In the genomic region with DNA sequence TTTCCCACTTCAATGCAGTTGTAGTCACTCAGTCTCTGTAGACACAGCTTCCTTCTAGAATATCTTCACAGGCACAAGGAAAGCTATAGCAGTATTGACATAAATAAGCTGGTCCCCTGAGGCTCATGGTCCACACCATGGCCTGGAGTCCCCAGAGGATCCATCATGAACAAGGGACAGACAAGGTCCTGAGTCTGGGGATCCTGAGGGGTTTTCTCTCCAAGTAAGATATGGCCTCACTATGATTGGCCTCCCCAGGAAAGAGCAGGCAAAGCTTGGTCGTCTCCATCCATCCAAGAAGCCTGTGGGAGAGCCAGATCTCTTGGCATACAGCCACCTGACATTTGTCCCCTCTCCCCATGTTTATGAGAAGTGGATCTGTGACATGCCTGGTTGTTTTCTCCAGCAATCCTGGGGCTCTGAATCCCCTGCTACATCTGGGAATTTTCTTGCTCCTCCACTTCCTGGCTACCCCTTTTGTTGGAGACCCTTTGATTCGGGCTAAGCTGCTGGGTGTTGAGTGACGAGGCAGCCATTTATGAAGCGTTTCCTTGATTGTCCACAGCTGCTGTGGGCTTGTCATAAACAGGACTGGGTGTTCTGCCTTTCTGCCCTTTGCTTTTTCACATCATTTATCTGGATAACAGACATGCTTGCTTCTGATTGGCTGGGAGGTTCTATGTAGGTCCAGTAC, we compare ENCODE assay signal across 9 mouse cellular contexts.
A peak's percentile ranks its signal among the peaks of the same experiment; 100 is the strongest.
DNase-seq lines count a peak whose midpoint lies in the region; ATAC-seq lines count a peak whose summit lies in the region.
"Had no signal": no experiment of that assay in that cellular context is flagged by ENCODE, and none has a peak within 500 bp of the region (broad histone marks: within the 10 kb centered on the region; RNA-seq: fewer than 3 reads in every experiment).

No protein-coding gene starts in this region.

- H3K4me1 ChIP-seq in heart, embryonic 13.5 days, result peaks cover 31% of the 10 kb centered on the region
- H3K4me1 ChIP-seq in kidney, embryonic 16.5 days (ENCODE audit: insufficient read depth, low read length), result 0 out of 2 replicates have a peak, but pooled peaks cover 17% of the 10 kb centered on the region
- H3K4me1 ChIP-seq in lung, embryonic 16.5 days (replicated peaks; ENCODE audit: control insufficient read depth, insufficient read depth, low read length), result peaks cover 22% of the 10 kb centered on the region

- 43% methylated on average over 4 of the region's 4 CpGs for WGBS in heart, embryonic 13.5 days
- WGBS in kidney, embryonic 16.5 days, result 26% methylated on average over 4 of the region's 4 CpGs
- 38% methylated on average over 4 of the region's 4 CpGs for WGBS in lung, embryonic 16.5 days

- no peaks in the 10 kb centered on the region for H3K27me3 ChIP-seq in heart, embryonic 13.5 days (replicated peaks)
- no peaks in the 10 kb centered on the region for H3K27me3 ChIP-seq in kidney, embryonic 16.5 days (ENCODE audit: insufficient read depth, low read length)
- H3K27me3 ChIP-seq in lung, embryonic 16.5 days (ENCODE audit: control insufficient read depth, insufficient read depth, low read depth, low read length), result no peaks in the 10 kb centered on the region

- no peaks in the 10 kb centered on the region for H3K36me3 ChIP-seq in heart, embryonic 13.5 days
- H3K36me3 ChIP-seq in kidney, embryonic 16.5 days (ENCODE audit: insufficient read depth, low read length), result no peaks in the 10 kb centered on the region
- no peaks in the 10 kb centered on the region for H3K36me3 ChIP-seq in lung, embryonic 16.5 days (ENCODE audit: control insufficient read depth, insufficient read depth, low read length)

- no peak overlapping the region for H3K4me3 ChIP-seq in heart, embryonic 13.5 days
- no peak overlapping the region for H3K4me3 ChIP-seq in kidney, embryonic 16.5 days (ENCODE audit: low read length)
- no peak overlapping the region for H3K4me3 ChIP-seq in lung, embryonic 16.5 days (ENCODE audit: low read length)

- ATAC-seq in heart, embryonic 13.5 days (ENCODE audit: extremely low read depth, insufficient number of reproducible peaks, low FRiP score, low TSS enrichment), result peak; percentile 61; the same call in 1 of the 2 replicates
- peak; percentile 88 for ATAC-seq in kidney, embryonic 16.5 days (ENCODE audit: low FRiP score, low TSS enrichment)
- peak; percentile 96 for ATAC-seq in lung, embryonic 16.5 days (ENCODE audit: low read depth)
- ATAC-seq: activated CD4-positive, CD25-positive, alpha-beta regulatory T cell, adult 4 months had no signal

- no peaks in the 10 kb centered on the region for H3K9me3 ChIP-seq in heart, embryonic 13.5 days
- no peaks in the 10 kb centered on the region for H3K9me3 ChIP-seq in kidney, embryonic 16.5 days (ENCODE audit: low read length)
- H3K9me3 ChIP-seq in lung, embryonic 16.5 days (ENCODE audit: control insufficient read depth, low read length), result no peaks in the 10 kb centered on the region

- H3K9ac ChIP-seq in heart, embryonic 13.5 days, result no peak overlapping the region
- H3K9ac ChIP-seq in kidney, embryonic 16.5 days (replicated peaks; ENCODE audit: low read length), result no peak overlapping the region
- no peak overlapping the region for H3K9ac ChIP-seq in lung, embryonic 16.5 days (ENCODE audit: low read length)

- peak; percentile 87 for DNase-seq in forelimb bud, embryonic 11.5 days (ENCODE audit: low read depth, low spot score)
- no peak for DNase-seq in left cerebral cortex, adult 9 months (ENCODE audit: low spot score in 2 of 2)
- DNase-seq in frontal cortex, adult 2 months (ENCODE audit: extremely low spot score in 1 of 2, low spot score in 1 of 2), result no peak
- no peak for DNase-seq in cerebellum, adult 8-10 months
- DNase-seq: retina, postnatal 1 day had no signal

- H3K27ac ChIP-seq in heart, embryonic 13.5 days (replicated peaks), result peak overlapping the region; percentile 66
- peak overlapping the region; percentile 79 for H3K27ac ChIP-seq in kidney, embryonic 16.5 days (ENCODE audit: low read length)
- peak overlapping the region; percentile 93 for H3K27ac ChIP-seq in lung, embryonic 16.5 days (ENCODE audit: low read length)

- no peak overlapping the region for H3K4me2 ChIP-seq in heart, embryonic 13.5 days
- no peak overlapping the region for H3K4me2 ChIP-seq in kidney, embryonic 16.5 days (replicated peaks; ENCODE audit: low read depth, low read length)
- H3K4me2 ChIP-seq in lung, embryonic 16.5 days (ENCODE audit: low read depth, low read length), result no peak overlapping the region
